Mouse (Mus musculus): Measurements from ENCODE around the gene Pvrig. TPM values are rescaled to one million over a fixed set of nuclear protein-coding genes. Genes with fewer than 3 reads are reported as not detected.
"Not testable (repeated sequence)": the region's sequence is repeated elsewhere in the genome, so short reads cannot be mapped to it uniquely, and the experiment has no call there.

Pvrig gene
- total RNA-seq (2021): under 1 TPM in 1 of 2 experiments, not detected in 1; 0.27 TPM
- long read RNA-seq, experiment 1: 0 reads
- long read RNA-seq, experiment 2: 0 reads

DNA sequence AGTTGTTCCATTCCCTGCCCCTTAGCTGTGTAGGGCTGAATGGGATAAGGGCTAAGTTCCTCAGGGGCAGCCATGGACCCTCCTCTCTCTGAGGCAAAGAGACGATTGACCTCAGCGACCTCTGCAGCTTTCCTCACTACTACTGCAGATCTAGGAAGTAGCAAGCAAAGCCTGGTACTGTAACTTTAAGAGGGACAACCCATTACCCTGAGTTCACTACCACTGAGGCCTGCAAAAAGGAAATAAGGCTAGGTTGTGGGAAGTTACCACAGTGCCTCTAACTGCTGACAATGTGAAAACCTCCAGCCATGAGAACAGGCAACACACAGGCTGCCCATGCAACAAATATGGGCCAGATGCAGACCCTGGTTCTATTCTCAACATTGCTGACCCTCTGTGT lies at the start of gene Pvrig:
Gene Pvrig, plus strand, starts transcription at position 301 of the 400 bp plus-strand sequence.
- no peak for DNase-seq
- intact Hi-C loops (cut with DNase I): no loop called here

- intact Hi-C loops (cut with DNase I): no loop called here
- DNase-seq: no peak
Observed at GRCm38 (mm10) chr5:138294158-138294557, 47.6 kb upstream of the Pvrig start.

- DNase-seq: no peak
- intact Hi-C loops (cut with DNase I): no loop called here
Observed at GRCm38 (mm10) chr5:138299613-138300012, 42.1 kb upstream of the Pvrig start.

- DNase-seq: no peak
- intact Hi-C loops (cut with DNase I): no loop called here
Observed at GRCm38 (mm10) chr5:138312795-138313194, 29.0 kb upstream of the Pvrig start.

DNA sequence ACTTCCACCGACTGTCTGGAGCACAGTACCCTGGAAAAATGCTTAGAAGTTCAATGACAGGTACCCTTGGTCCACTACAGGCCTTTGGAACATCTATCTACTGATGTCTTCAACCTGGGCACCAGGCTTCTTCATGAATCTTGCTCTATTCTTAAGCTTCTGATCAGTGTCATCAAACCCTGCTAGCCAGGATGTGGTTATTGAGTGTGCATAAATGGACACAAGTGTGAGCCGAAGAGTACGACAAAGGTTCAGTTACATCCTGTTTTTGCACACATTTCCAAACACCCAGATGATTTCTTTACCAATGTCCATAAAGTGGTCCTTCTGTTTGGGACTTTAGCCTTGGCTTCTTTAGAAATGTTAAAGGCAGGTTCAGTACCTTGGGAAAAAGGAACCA lies 1.5 kb downstream of the Pvrig start:
- DNase-seq: no peak
- intact Hi-C loops (cut with DNase I): no loop called here

DNA sequence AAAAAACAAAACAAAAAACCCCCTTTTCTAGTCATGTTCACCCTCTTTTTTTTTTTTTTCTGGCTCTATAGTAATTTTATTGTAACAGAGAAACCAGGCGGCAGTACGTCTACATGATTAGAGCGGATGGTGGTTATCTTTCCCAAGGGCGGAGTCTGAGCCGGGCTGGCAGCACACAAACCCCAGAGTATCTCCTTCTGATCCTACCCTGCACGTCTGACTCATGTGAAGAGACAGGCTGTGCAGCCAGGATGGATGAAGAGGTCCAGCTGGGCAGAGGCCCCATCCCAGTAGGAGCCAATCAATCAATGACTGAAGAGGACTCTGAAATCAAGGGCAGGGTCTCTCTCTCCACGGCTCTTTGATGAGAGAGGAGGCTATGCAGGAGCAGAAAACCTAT lies 21.4 kb downstream of the Pvrig start:
- intact Hi-C loops (cut with DNase I); DNase-seq: not testable (repeated sequence)

DNA sequence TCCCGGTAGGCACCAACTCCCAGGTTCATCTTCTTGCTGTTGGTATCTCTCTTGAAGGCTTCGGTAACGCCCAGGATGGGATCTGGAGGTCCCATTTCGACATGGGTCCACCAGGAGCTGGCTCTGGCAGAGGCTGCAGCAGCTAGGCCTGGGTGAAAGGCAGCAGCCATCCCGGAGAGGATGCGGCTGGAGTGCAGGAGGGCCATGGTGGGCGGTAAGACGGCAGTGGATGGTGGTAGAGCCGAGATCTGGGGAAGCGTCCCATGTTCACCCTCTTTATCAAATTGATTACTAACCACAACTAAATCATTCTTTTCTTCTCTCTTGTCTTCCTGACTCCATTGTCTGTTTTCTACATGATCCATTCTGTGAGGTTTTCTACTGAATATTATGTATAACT lies 23.6 kb downstream of the Pvrig start:
- DNase-seq; intact Hi-C loops (cut with DNase I): not testable (repeated sequence)

Other genes starting within 250 kb of the Pvrig start
- gene Zscan21, start 225.1 kb upstream of the Pvrig start, total RNA-seq (2021): 10 to 100 TPM; 13.7 to 14.2 TPM
- 10 to 100 TPM in 1 of 2 experiments, 1 to 10 TPM in 1; 8.0 to 10.9 TPM for gene Zfp113, start 186.2 kb upstream of the Pvrig start, total RNA-seq (2021)
- 100 to 1,000 TPM; 124 TPM for gene Cops6, start 180.9 kb upstream of the Pvrig start, total RNA-seq (2021)
- gene Ap4m1, start 170.0 kb upstream of the Pvrig start, total RNA-seq (2021): 10 to 100 TPM in 1 of 2 experiments, 1 to 10 TPM in 1; 9.2 to 10.9 TPM
- gene Mcm7, start 169.5 kb upstream of the Pvrig start, total RNA-seq (2021): 10 to 100 TPM; 13.0 to 19.2 TPM
- 10 to 100 TPM; 25.3 to 28.4 TPM for gene Taf6, start 154.5 kb upstream of the Pvrig start, total RNA-seq (2021)
- gene Cnpy4, start 154.5 kb upstream of the Pvrig start, total RNA-seq (2021): 1 to 10 TPM; 6.8 to 7.1 TPM
- 1 to 10 TPM; 2.7 to 3.2 TPM for gene Mblac1, start 147.6 kb upstream of the Pvrig start, total RNA-seq (2021)
- gene Nxpe5, start 116.1 kb upstream of the Pvrig start, total RNA-seq (2021): under 1 TPM; 0.71 to 0.98 TPM
- 10 to 100 TPM; 59.2 to 63.4 TPM for gene Lamtor4, start 86.5 kb upstream of the Pvrig start, total RNA-seq (2021)
- gene BC037034, start 77.9 kb upstream of the Pvrig start, total RNA-seq (2021): 1 to 10 TPM; 4.1 to 5.2 TPM
- under 1 TPM; 0.38 to 0.41 TPM for gene Gal3st4, start 69.1 kb upstream of the Pvrig start, total RNA-seq (2021)
- gene Gm43720, start 62.0 kb upstream of the Pvrig start, total RNA-seq (2021): under 1 TPM in 1 of 2 experiments, not detected in 1; 0.05 TPM
- under 1 TPM; 0.26 to 0.51 TPM for gene Gpc2, start 62.0 kb upstream of the Pvrig start, total RNA-seq (2021)
- gene Stag3, start 61.7 kb upstream of the Pvrig start, total RNA-seq (2021): under 1 TPM; 0.14 to 0.34 TPM
- 1 to 10 TPM; 7.5 TPM for gene Zfp157, start 99.5 kb downstream of the Pvrig start, total RNA-seq (2021)
- not detected for gene 1700123K08Rik, start 222.8 kb downstream of the Pvrig start, total RNA-seq (2021)